Mouse (Mus musculus) liver, adult 2 months (tissue): ENCODE measurements around the gene Cers5. TPM values are rescaled to one million over a fixed set of nuclear protein-coding genes. Genes with fewer than 3 reads are reported as not detected.
"Not testable (repeated sequence)": the region's sequence is repeated elsewhere in the genome, so short reads cannot be mapped to it uniquely, and the experiment has no call there.

Source experiments
- DNase-seq: peaks from one replicate; pipeline ENCODE4 v3.0.0-alpha.2; 2011; ENCODE audit warnings: low read depth, low spot score; ENCODE audit errors: extremely low read depth
- H3K27ac ChIP-seq: fragments of 200-500 bp; replicated peaks from 2 replicates; pipeline ENCODE4 v1.5.1; 2012; ENCODE audit warnings: low read depth, mild to moderate bottlenecking, control low read depth, inconsistent platforms, low read length; ENCODE audit not compliant: insufficient read depth
- H3K27me3 ChIP-seq: fragments of 200-500 bp; 2 replicates; pipeline ENCODE4 v1.6.1; 2012; ENCODE audit warnings: mild to moderate bottlenecking, moderate library complexity, low read length, inconsistent platforms; ENCODE audit not compliant: control insufficient read depth, insufficient read depth
- H3K36me3 ChIP-seq: fragments of 200-500 bp; 2 replicates; pipeline ENCODE4 v1.6.1; 2012; ENCODE audit warnings: low read length, inconsistent platforms; ENCODE audit not compliant: control insufficient read depth, insufficient read depth
- H3K4me1 ChIP-seq: fragments of 200-500 bp; 2 replicates; pipeline ENCODE4 v1.6.1; 2011; ENCODE audit warnings: low read length; ENCODE audit not compliant: control insufficient read depth, insufficient read depth
- H3K4me3 ChIP-seq: fragments of 200-500 bp; 2 replicates; pipeline ENCODE4 v1.5.1; 2011; ENCODE audit warnings: low read depth, mild to moderate bottlenecking, control low read depth, low read length, moderate library complexity; ENCODE audit not compliant: insufficient read depth
- H3K79me2 ChIP-seq: fragments of 200-500 bp; 2 replicates; pipeline ENCODE4 v1.6.1; 2012; ENCODE audit warnings: inconsistent platforms, mild to moderate bottlenecking, low read length, moderate library complexity; ENCODE audit not compliant: control insufficient read depth, insufficient read depth
- H3K9ac ChIP-seq: fragments of 200-500 bp; 2 replicates; pipeline ENCODE4 v1.6.1; 2012; ENCODE audit warnings: low read depth, mild to moderate bottlenecking, control low read depth, inconsistent platforms, low read length
- CTCF ChIP-seq: fragments of 200-500 bp; IDR thresholded peaks from 2 replicates; pipeline ENCODE4 v1.5.1; 2011; ENCODE audit warnings: low read depth, low read length, control low read depth
- POLR2A ChIP-seq: fragments of 200-500 bp; IDR thresholded peaks from 2 replicates; pipeline ENCODE4 v1.6.1; 2011; ENCODE audit warnings: low read length, control low read depth; ENCODE audit not compliant: insufficient read depth; ENCODE audit errors: extremely low read depth
- WGBS: fragments of 180-500 bp; shearing (Covaris S2); methylation state at CpG from one replicate; pipeline ENCODE4 v1.1.7; 2018; 5-methylcytosine and 5-hydroxymethylcytosine counted together
- polyA plus RNA-seq: library from polyadenylated mRNA; depleted of rRNA; stranded (reverse); fragments of >200 nt; gene quantifications from 2 replicates; pipeline ENCODE4 v1.2.3, GENCODE M21; 2012
- total RNA-seq: library from RNA; depleted of rRNA; stranded (reverse); fragments of >200 nt; gene quantifications from 2 replicates; pipeline ENCODE4 v1.2.3, GENCODE M21; 2014

Cers5 gene
- total and polyA plus RNA-seq, 2 experiments = 2.0 to 3.2 TPM

- Histone ChIP-seq H3K36me3 (peaks cover 3% of the 10 kb centered on the region; the same call in 1 of the 2 replicates), H3K4me3 (no peak overlapping the region), H3K79me2 (no peaks in the 10 kb centered on the region), H3K27me3 (no peaks in the 10 kb centered on the region), H3K27ac (no peak overlapping the region), H3K9ac (no peak overlapping the region), H3K4me1 (no peaks in the 10 kb centered on the region)
- TF ChIP-seq CTCF (no peak), POLR2A (no peak)
- WGBS = 87% methylated on average over 5 of the region's 5 CpGs
- DNase-seq = no peak
Measured at GRCm38 (mm10) chr15:99733186-99733585, 39.5 kb downstream of the Cers5 start.

DNA sequence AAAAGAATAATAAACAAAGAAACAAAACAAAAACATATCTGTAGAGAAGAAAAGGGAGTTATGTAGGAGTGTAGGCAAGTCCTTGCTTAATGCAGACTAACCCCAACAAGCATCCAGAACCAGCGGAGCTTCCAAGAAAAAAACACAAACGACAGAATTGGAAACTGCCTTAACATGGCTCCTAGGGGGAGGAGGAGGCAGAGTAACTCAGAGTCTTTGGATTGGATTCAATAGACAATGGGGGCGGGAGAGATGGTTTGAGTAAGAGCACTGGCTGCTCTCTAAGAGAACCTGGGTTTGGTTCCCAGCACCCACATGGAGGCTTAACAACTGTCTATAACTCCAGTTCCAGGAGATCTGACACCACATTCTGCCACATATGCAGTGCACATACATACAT, 41.0 kb downstream of the Cers5 start:
- DNase-seq = no peak
- Histone ChIP-seq H3K27ac (no peak overlapping the region), H3K79me2 (peaks cover 2% of the 10 kb centered on the region; the same call in 1 of the 2 replicates), H3K27me3 (no peaks in the 10 kb centered on the region), H3K4me3 (no peak overlapping the region), H3K9ac (no peak overlapping the region), H3K36me3 (peaks cover 5% of the 10 kb centered on the region; the same call in 1 of the 2 replicates), H3K4me1 (peaks cover under 1% of the 10 kb centered on the region; the same call in 1 of the 2 replicates)
- no peak for TF ChIP-seq POLR2A
- no peak for TF ChIP-seq CTCF
- 92% methylated on average over 3 of the region's 3 CpGs for WGBS

GRCm38 (mm10) chr15:99731167-99731566, 41.5 kb downstream of the Cers5 start:
- 100% methylated on average over 2 of the region's 2 CpGs for WGBS
- Histone ChIP-seq H3K79me2 (peaks cover 2% of the 10 kb centered on the region; the same call in 1 of the 2 replicates), H3K27me3 (no peaks in the 10 kb centered on the region), H3K4me3 (no peak overlapping the region), H3K36me3 (peaks cover 5% of the 10 kb centered on the region; the same call in 1 of the 2 replicates), H3K9ac (no peak overlapping the region), H3K4me1 (peaks cover 3% of the 10 kb centered on the region; the same call in 1 of the 2 replicates), H3K27ac (no peak overlapping the region)
- no peak for TF ChIP-seq POLR2A
- no peak for TF ChIP-seq CTCF
- no peak for DNase-seq

GRCm38 (mm10) chr15:99729056-99729783, 43.5 kb downstream of the Cers5 start:
- H3K27ac ChIP-seq = no peak overlapping the region
- no peak overlapping the region for H3K4me3 ChIP-seq
- H3K9ac ChIP-seq = no peak overlapping the region
- peaks cover 2% of the 10 kb centered on the region; the same call in 1 of the 2 replicates for H3K79me2 ChIP-seq
- no peak for DNase-seq
- no peaks in the 10 kb centered on the region for H3K27me3 ChIP-seq
- 96% methylated on average over 4 of the region's 4 CpGs for WGBS
- H3K4me1 ChIP-seq = peaks cover 10% of the 10 kb centered on the region
- TF ChIP-seq POLR2A (no peak), CTCF (peak; percentile 14; the same call in 1 of the 2 replicates)
- H3K36me3 ChIP-seq = peaks cover 5% of the 10 kb centered on the region; the same call in 1 of the 2 replicates

DNA sequence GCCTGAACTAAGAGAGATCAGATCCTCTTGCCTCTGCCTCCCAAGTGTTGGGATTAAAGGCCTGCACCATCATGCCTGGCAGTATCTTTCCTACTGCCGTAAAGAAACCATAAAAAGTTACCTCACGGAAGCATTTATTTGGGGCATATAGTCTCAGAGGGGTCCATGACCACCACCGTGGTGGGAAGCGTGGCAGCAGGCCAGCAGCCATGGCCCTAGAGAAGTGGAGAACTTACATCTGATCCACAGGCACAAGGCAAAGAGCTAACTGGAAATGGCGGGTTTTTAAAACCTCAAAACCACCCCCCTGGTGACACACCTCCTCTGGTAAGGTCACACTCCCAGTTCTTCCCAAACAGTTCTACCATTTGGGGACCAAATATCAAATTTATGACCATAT, 44.5 kb downstream of the Cers5 start:
- Histone ChIP-seq H3K27me3 (no peaks in the 10 kb centered on the region), H3K9ac (no peak overlapping the region), H3K36me3 (peaks cover 5% of the 10 kb centered on the region; the same call in 1 of the 2 replicates), H3K4me1 (peaks cover 17% of the 10 kb centered on the region), H3K4me3 (no peak overlapping the region), H3K27ac (no peak overlapping the region), H3K79me2 (peaks cover 2% of the 10 kb centered on the region; the same call in 1 of the 2 replicates)
- DNase-seq = no peak
- 95% methylated on average over 5 of the region's 5 CpGs for WGBS
- no peak for TF ChIP-seq POLR2A
- TF ChIP-seq CTCF = no peak

DNA sequence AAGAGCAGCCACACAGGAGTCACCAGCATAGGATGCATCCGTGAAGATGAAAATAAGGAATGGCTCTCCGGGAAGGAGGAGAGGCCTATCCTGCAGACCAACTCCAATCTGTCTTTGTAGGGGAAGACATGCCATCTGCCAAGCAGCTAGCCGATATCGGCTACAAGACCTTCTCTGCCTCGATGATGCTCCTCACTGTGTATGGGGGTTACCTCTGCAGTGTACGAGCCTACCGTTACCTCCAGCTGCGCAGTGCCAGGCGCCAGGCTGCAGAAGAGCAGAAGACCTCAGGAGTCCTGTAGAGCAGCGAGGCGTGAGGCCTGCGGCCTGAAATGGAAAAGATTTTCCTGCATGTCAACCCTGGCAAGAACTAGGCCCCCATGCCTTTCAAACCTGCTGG, 45.2 kb downstream of the Cers5 start:
- peaks cover 5% of the 10 kb centered on the region; the same call in 1 of the 2 replicates for H3K36me3 ChIP-seq

GRCm38 (mm10) chr15:99727039-99727438, 45.6 kb downstream of the Cers5 start:
- H3K4me1 ChIP-seq = peaks cover 25% of the 10 kb centered on the region
- 82% methylated on average over 5 of the region's 5 CpGs for WGBS
- not testable (repeated sequence) for H3K36me3 ChIP-seq, H3K79me2 ChIP-seq, H3K9ac ChIP-seq, H3K27ac ChIP-seq, H3K4me3 ChIP-seq, DNase-seq, H3K27me3 ChIP-seq

More for the DNA sequence above, 45.2 kb downstream of the Cers5 start:
- Histone ChIP-seq H3K9ac (no peak overlapping the region), H3K4me3 (no peak overlapping the region), H3K27me3 (no peaks in the 10 kb centered on the region), H3K27ac (no peak overlapping the region), H3K79me2 (peaks cover 2% of the 10 kb centered on the region; the same call in 1 of the 2 replicates), H3K4me1 (peaks cover 21% of the 10 kb centered on the region)
- no peak for DNase-seq
- TF ChIP-seq POLR2A (no peak), CTCF (no peak)
- WGBS = 97% methylated on average over 12 of the region's 12 CpGs
